Mouse (Mus musculus): Measurements from ENCODE around the gene Nup107.

Nup107 gene

GRCm38 (mm10) chr10:117792141-117793091, at the start of gene Nup107:
TSS of gene Nup107 (minus strand) at chr10:117792705.
- peak; percentile 100 for DNase-seq (ENCODE audit: low spot score)

GRCm38 (mm10) chr10:117841765-117842164, 49.3 kb upstream of the Nup107 start:
- DNase-seq (ENCODE audit: low spot score), result no peak

GRCm38 (mm10) chr10:117840431-117840995, 48.0 kb upstream of the Nup107 start:
- DNase-seq (ENCODE audit: low spot score), result no peak

GRCm38 (mm10) chr10:117839737-117840136, 47.2 kb upstream of the Nup107 start:
- no peak for DNase-seq (ENCODE audit: low spot score)

GRCm38 (mm10) chr10:117838924-117839323, 46.4 kb upstream of the Nup107 start:
- DNase-seq (ENCODE audit: low spot score), result no peak

GRCm38 (mm10) chr10:117836354-117836753, 43.8 kb upstream of the Nup107 start:
- DNase-seq (ENCODE audit: low spot score), result no peak

GRCm38 (mm10) chr10:117835453-117835852, 42.9 kb upstream of the Nup107 start:
- DNase-seq (ENCODE audit: low spot score), result no peak

GRCm38 (mm10) chr10:117830797-117831196, 38.3 kb upstream of the Nup107 start:
- no peak for DNase-seq (ENCODE audit: low spot score)

GRCm38 (mm10) chr10:117829472-117830155, 37.1 kb upstream of the Nup107 start:
- no peak for DNase-seq (ENCODE audit: low spot score)

GRCm38 (mm10) chr10:117829022-117829421, 36.5 kb upstream of the Nup107 start:
- DNase-seq (ENCODE audit: low spot score), result no peak

- no peak for DNase-seq (ENCODE audit: low spot score)
These were observed 36.0 kb upstream of the Nup107 start for GRCm38 (mm10) chr10:117828536-117828935.

- DNase-seq (ENCODE audit: low spot score), result no peak
These were observed 32.1 kb upstream of the Nup107 start for GRCm38 (mm10) chr10:117824647-117825046.

GRCm38 (mm10) chr10:117824139-117824538, 31.6 kb upstream of the Nup107 start:
- no peak for DNase-seq (ENCODE audit: low spot score)

- no peak for DNase-seq (ENCODE audit: low spot score)
These were observed 30.8 kb upstream of the Nup107 start for GRCm38 (mm10) chr10:117823321-117823720.

GRCm38 (mm10) chr10:117818600-117818999, 26.1 kb upstream of the Nup107 start:
- no peak for DNase-seq (ENCODE audit: low spot score)

GRCm38 (mm10) chr10:117816721-117817120, 24.2 kb upstream of the Nup107 start:
- DNase-seq (ENCODE audit: low spot score), result no peak

- DNase-seq (ENCODE audit: low spot score), result peak; percentile 67
These were observed 20.0 kb upstream of the Nup107 start for GRCm38 (mm10) chr10:117812501-117812900.

GRCm38 (mm10) chr10:117811555-117811954, 19.1 kb upstream of the Nup107 start:
- DNase-seq (ENCODE audit: low spot score), result no peak

- DNase-seq (ENCODE audit: low spot score), result no peak
These were observed 18.0 kb upstream of the Nup107 start for GRCm38 (mm10) chr10:117810506-117810905.

GRCm38 (mm10) chr10:117808068-117808467, 15.6 kb upstream of the Nup107 start:
- DNase-seq (ENCODE audit: low spot score), result no peak

- no peak for DNase-seq (ENCODE audit: low spot score)
These were observed 13.4 kb upstream of the Nup107 start for GRCm38 (mm10) chr10:117805919-117806318.
